Mouse (Mus musculus) liver, embryonic 15.5 days (tissue): Measurements from ENCODE around the gene Cckbr. TPM values are rescaled to one million over a fixed set of nuclear protein-coding genes. Genes with fewer than 3 reads are reported as not detected.
"Not testable (repeated sequence)": the region's sequence is repeated elsewhere in the genome, so short reads cannot be mapped to it uniquely, and the experiment has no call there.

Experiments
- ATAC-seq: fragments of 200-750 bp; cut with Nextera tagmentation; 2 replicates; pipeline ENCODE4 v1.8.0; 2017; ENCODE audit warnings: moderate number of reproducible peaks, mild to moderate bottlenecking, moderate library complexity; ENCODE audit not compliant: insufficient read depth
- H3K27ac ChIP-seq: fragments of 300-500 bp; sonication (generic); replicated peaks from 2 replicates; pipeline ENCODE4 v1.5.1; 2015; ENCODE audit warnings: mild to moderate bottlenecking, inconsistent platforms
- H3K27me3 ChIP-seq: fragments of 300-500 bp; sonication (generic); 2 replicates; pipeline ENCODE4 v1.6.1; 2015; ENCODE audit warnings: mild to moderate bottlenecking, inconsistent platforms
- H3K36me3 ChIP-seq: fragments of 300-500 bp; sonication (generic); replicated peaks from 2 replicates; pipeline ENCODE4 v1.6.1; 2015; ENCODE audit warnings: moderate library complexity, mild to moderate bottlenecking, inconsistent platforms
- H3K4me1 ChIP-seq: fragments of 300-500 bp; sonication (generic); replicated peaks from 2 replicates; pipeline ENCODE4 v1.6.1; 2015; ENCODE audit warnings: inconsistent platforms
- H3K4me2 ChIP-seq: fragments of 300-500 bp; sonication (generic); 2 replicates; pipeline ENCODE4 v1.6.1; 2015; ENCODE audit warnings: moderate library complexity, mild to moderate bottlenecking, inconsistent platforms
- H3K4me3 ChIP-seq: fragments of 300-500 bp; sonication (generic); replicated peaks from 2 replicates; pipeline ENCODE4 v1.5.1; 2015; ENCODE audit warnings: mild to moderate bottlenecking, inconsistent platforms
- H3K9ac ChIP-seq: fragments of 300-500 bp; sonication (generic); 2 replicates; pipeline ENCODE4 v1.6.1; 2015; ENCODE audit warnings: moderate library complexity, mild to moderate bottlenecking, inconsistent platforms
- H3K9me3 ChIP-seq: fragments of 300-500 bp; sonication (generic); replicated peaks from 2 replicates; pipeline ENCODE4 v1.6.1; 2016; ENCODE audit warnings: inconsistent platforms
- WGBS: fragments of 180-500 bp; shearing (Covaris S2); methylation state at CpG from one replicate; pipeline ENCODE4 v1.1.7; 2015; ENCODE audit warnings: mixed read lengths; ENCODE audit not compliant: insufficient replicate concordance; 5-methylcytosine and 5-hydroxymethylcytosine counted together
- polyA plus RNA-seq: library from polyadenylated mRNA; unstranded; fragments of >200 nt; fragmentation: Nextera tagmentation; extraction: Ambion mirVana; gene quantifications from 2 replicates; pipeline ENCODE4 v1.2.1, GENCODE M21; 2015

The Cckbr gene
- polyA plus RNA-seq, 1 experiment from 2014 or later = not detected

- Histone ChIP-seq H3K9ac (no peak overlapping the region), H3K4me1 (no peaks in the 10 kb centered on the region), H3K9me3 (no peaks in the 10 kb centered on the region), H3K27me3 (no peaks in the 10 kb centered on the region), H3K36me3 (no peaks in the 10 kb centered on the region), H3K27ac (no peak overlapping the region), H3K4me3 (no peak overlapping the region), H3K4me2 (no peak overlapping the region)
- ATAC-seq = no peak
- WGBS = 61% methylated on average over 7 of the region's 7 CpGs
Observed at GRCm38 (mm10) chr7:105437979-105438772, 12.6 kb downstream of the Cckbr start.

- Histone ChIP-seq H3K9me3 (no peaks in the 10 kb centered on the region), H3K4me3 (no peak overlapping the region), H3K27ac (no peak overlapping the region), H3K27me3 (no peaks in the 10 kb centered on the region), H3K4me2 (no peak overlapping the region), H3K9ac (no peak overlapping the region), H3K36me3 (no peaks in the 10 kb centered on the region), H3K4me1 (no peaks in the 10 kb centered on the region)
- ATAC-seq = no peak
- 36% methylated on average over 4 of the region's 4 CpGs for WGBS
Observed at GRCm38 (mm10) chr7:105441426-105441825, 15.9 kb downstream of the Cckbr start.

- WGBS = 39% methylated on average over 3 of the region's 3 CpGs
Observed at GRCm38 (mm10) chr7:105445076-105445475, 19.5 kb downstream of the Cckbr start.

GRCm38 (mm10) chr7:105453345-105453744 is 27.8 kb downstream of the Cckbr start:
- not testable (repeated sequence) for H3K36me3 ChIP-seq, H3K9ac ChIP-seq, H3K27ac ChIP-seq, H3K4me3 ChIP-seq, ATAC-seq, H3K27me3 ChIP-seq, H3K9me3 ChIP-seq, H3K4me1 ChIP-seq, H3K4me2 ChIP-seq
- WGBS = 73% methylated on average over 4 of the region's 4 CpGs

More at GRCm38 (mm10) chr7:105445076-105445475, 19.5 kb downstream of the Cckbr start:
- no peak overlapping the region for H3K4me2 ChIP-seq
- H3K27me3 ChIP-seq = no peaks in the 10 kb centered on the region
- no peak overlapping the region for H3K4me3 ChIP-seq
- no peaks in the 10 kb centered on the region for H3K4me1 ChIP-seq
- no peaks in the 10 kb centered on the region for H3K36me3 ChIP-seq
- no peak overlapping the region for H3K27ac ChIP-seq
- H3K9ac ChIP-seq = no peak overlapping the region
- H3K9me3 ChIP-seq = no peaks in the 10 kb centered on the region
- ATAC-seq = no peak

GRCm38 (mm10) chr7:105458546-105458945 is 33.0 kb downstream of the Cckbr start:
- ATAC-seq = no peak
- no peaks in the 10 kb centered on the region for H3K36me3 ChIP-seq
- no peak overlapping the region for H3K4me2 ChIP-seq

GRCm38 (mm10) chr7:105465505-105465904 is 40.0 kb downstream of the Cckbr start:
- ATAC-seq, H3K4me3 ChIP-seq, H3K4me2 ChIP-seq, H3K36me3 ChIP-seq, H3K9me3 ChIP-seq, H3K27me3 ChIP-seq, H3K27ac ChIP-seq, H3K4me1 ChIP-seq, H3K9ac ChIP-seq: not testable (repeated sequence)
- 62% methylated on average over 5 of the region's 5 CpGs for WGBS

More at GRCm38 (mm10) chr7:105458546-105458945, 33.0 kb downstream of the Cckbr start:
- no peaks in the 10 kb centered on the region for H3K27me3 ChIP-seq
- no peaks in the 10 kb centered on the region for H3K9me3 ChIP-seq
- H3K27ac ChIP-seq = no peak overlapping the region
- no peak overlapping the region for H3K9ac ChIP-seq
- no peaks in the 10 kb centered on the region for H3K4me1 ChIP-seq
- H3K4me3 ChIP-seq = no peak overlapping the region

GRCm38 (mm10) chr7:105472607-105473006 is 47.1 kb downstream of the Cckbr start:
- Histone ChIP-seq H3K36me3 (no peaks in the 10 kb centered on the region), H3K4me3 (no peak overlapping the region), H3K27me3 (no peaks in the 10 kb centered on the region), H3K9ac (no peak overlapping the region), H3K27ac (no peak overlapping the region), H3K9me3 (no peaks in the 10 kb centered on the region), H3K4me1 (no peaks in the 10 kb centered on the region), H3K4me2 (no peak overlapping the region)
- 43% methylated on average over 1 of the region's 1 CpGs for WGBS
- no peak for ATAC-seq

- Histone ChIP-seq H3K9ac (no peak overlapping the region), H3K9me3 (no peaks in the 10 kb centered on the region), H3K27me3 (no peaks in the 10 kb centered on the region), H3K4me1 (no peaks in the 10 kb centered on the region), H3K36me3 (no peaks in the 10 kb centered on the region), H3K4me2 (no peak overlapping the region), H3K27ac (no peak overlapping the region), H3K4me3 (no peak overlapping the region)
- no peak for ATAC-seq
- WGBS = 52% methylated on average over 4 of the region's 4 CpGs
Observed at GRCm38 (mm10) chr7:105474771-105475315, 49.3 kb downstream of the Cckbr start.

GRCm38 (mm10) chr7:105475396-105475949 is 49.9 kb downstream of the Cckbr start:
- WGBS = 49% methylated on average over 7 of the region's 7 CpGs
- Histone ChIP-seq H3K36me3 (no peaks in the 10 kb centered on the region), H3K4me1 (no peaks in the 10 kb centered on the region), H3K9me3 (no peaks in the 10 kb centered on the region), H3K4me3 (no peak overlapping the region), H3K4me2 (no peak overlapping the region), H3K9ac (no peak overlapping the region), H3K27ac (no peak overlapping the region), H3K27me3 (no peaks in the 10 kb centered on the region)
- ATAC-seq = no peak

- no peak for ATAC-seq
- H3K27me3 ChIP-seq = peaks cover 11% of the 10 kb centered on the region
- H3K4me3 ChIP-seq = no peak overlapping the region
- H3K36me3 ChIP-seq = no peaks in the 10 kb centered on the region
- H3K9me3 ChIP-seq = no peaks in the 10 kb centered on the region
- peaks cover 2% of the 10 kb centered on the region; the same call in 1 of the 2 replicates for H3K4me1 ChIP-seq
- no peak overlapping the region for H3K4me2 ChIP-seq
- no peak overlapping the region for H3K27ac ChIP-seq
- 54% methylated on average over 10 of the region's 10 CpGs for WGBS
- H3K9ac ChIP-seq = no peak overlapping the region
Observed at GRCm38 (mm10) chr7:105476683-105477432, 51.3 kb downstream of the Cckbr start.

GRCm38 (mm10) chr7:105477433-105477700 is 51.8 kb downstream of the Cckbr start:
- WGBS = 64% methylated on average over 1 of the region's 1 CpGs
- no peaks in the 10 kb centered on the region for H3K9me3 ChIP-seq
- peaks cover 7% of the 10 kb centered on the region; the same call in 1 of the 2 replicates for H3K4me1 ChIP-seq
- H3K36me3 ChIP-seq = no peaks in the 10 kb centered on the region
- no peak overlapping the region for H3K4me3 ChIP-seq
- no peak overlapping the region for H3K9ac ChIP-seq
- H3K27ac ChIP-seq = no peak overlapping the region
- H3K4me2 ChIP-seq = no peak overlapping the region
- peaks cover 16% of the 10 kb centered on the region for H3K27me3 ChIP-seq
- no peak for ATAC-seq
